Mouse (Mus musculus): ENCODE results near the gene Stt3b. TPM values are rescaled to one million over a fixed set of nuclear protein-coding genes. Genes with fewer than 3 reads are reported as not detected.
A peak's percentile ranks its signal among the peaks of the same experiment; 100 is the strongest.

Stt3b gene
- polyA plus RNA-seq, 1 experiment from 2014 or later: 126 TPM

DNA sequence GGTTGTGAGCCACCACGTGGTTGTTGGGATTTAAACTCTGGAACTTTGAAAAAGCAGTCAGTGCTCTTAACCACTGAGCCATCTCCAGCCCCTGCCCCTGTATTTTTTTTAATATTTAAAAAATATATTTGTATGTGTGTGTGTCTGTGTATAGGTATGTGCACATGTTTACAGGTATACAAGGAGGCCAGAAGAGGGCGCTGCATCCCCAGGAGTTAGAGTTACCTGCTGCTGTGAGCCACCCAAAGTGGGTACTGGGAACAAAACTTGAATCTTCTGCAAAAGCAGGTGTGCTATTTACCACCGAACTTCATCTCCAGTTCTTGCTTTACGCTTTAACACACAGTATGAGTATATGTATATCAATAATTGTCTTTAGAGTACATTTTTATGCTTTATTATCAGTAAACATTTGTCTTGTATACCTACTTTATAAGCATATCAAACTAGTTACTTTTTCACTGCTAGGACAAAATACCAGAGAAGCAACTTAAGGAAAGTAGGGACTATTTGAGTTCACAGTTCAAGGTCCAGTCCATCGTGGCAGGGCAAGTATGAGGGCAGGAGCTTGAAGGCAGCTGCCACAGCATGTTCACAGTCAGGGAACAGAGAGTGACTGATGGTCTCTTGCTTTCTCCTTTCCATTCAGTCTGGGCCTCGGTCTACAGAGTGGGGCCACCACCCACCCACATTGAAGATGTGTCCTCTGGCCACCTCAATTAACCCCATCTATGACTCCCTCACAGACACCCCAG lies 8.6 kb upstream of the Stt3b start:
- H3K27ac ChIP-seq (ENCODE audit: low read depth): no peak overlapping the region
- TF ChIP-seq CTCF (IDR thresholded peaks at IDR 0.05; ENCODE audit: low read depth): peak; percentile 4; the same call in 1 of the 2 replicates
- H3K4me2 ChIP-seq: no peak overlapping the region
- ATAC-seq (ENCODE audit: insufficient read depth) (no peak), DNase-seq (no peak)
- H3K9ac ChIP-seq: no peak overlapping the region
- H3K4me3 ChIP-seq (ENCODE audit: low read depth, low read length): no peak overlapping the region
- whole genome bisulfite sequencing: 74% methylated on average over 6 of the region's 6 CpGs
- H3K36me3 ChIP-seq (ENCODE audit: insufficient read depth): no peaks in the 10 kb centered on the region
- H3K4me1 ChIP-seq (ENCODE audit: insufficient read depth): no peaks in the 10 kb centered on the region; the same call in 1 of the 2 replicates
- no peaks in the 10 kb centered on the region for H3K9me3 ChIP-seq (ENCODE audit: low read depth, low read length)
- H3K27me3 ChIP-seq (ENCODE audit: insufficient read depth, low read length): no peaks in the 10 kb centered on the region

DNA sequence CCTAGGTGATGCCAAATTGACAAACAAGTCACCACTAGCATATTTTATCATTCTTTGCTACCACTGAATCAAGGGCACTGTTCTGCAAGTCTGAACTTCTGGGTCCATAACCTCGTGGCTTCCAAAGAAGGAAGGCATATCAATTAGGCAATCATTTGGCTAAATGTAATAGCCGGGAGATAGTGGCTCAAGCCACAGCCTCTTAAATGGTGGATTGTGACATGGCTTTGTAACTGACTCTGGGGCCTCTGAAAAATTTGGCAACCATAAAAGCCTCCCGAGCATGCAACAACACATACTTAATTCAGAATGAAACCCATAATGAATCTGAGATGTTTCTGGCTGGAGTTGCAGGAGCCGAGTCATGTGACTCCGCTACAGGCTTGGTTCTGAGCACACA lies 6.8 kb upstream of the Stt3b start:
- TF ChIP-seq CTCF (IDR thresholded peaks at IDR 0.05; ENCODE audit: low read depth): no peak
- WGBS: 89% methylated on average over 5 of the region's 5 CpGs
- Histone ChIP-seq H3K4me1 (ENCODE audit: insufficient read depth) (no peaks in the 10 kb centered on the region; the same call in 1 of the 2 replicates), H3K27me3 (ENCODE audit: insufficient read depth, low read length) (no peaks in the 10 kb centered on the region), H3K9ac (no peak overlapping the region), H3K27ac (ENCODE audit: low read depth) (no peak overlapping the region), H3K4me2 (no peak overlapping the region), H3K9me3 (ENCODE audit: low read depth, low read length) (no peaks in the 10 kb centered on the region), H3K36me3 (ENCODE audit: insufficient read depth) (no peaks in the 10 kb centered on the region), H3K4me3 (ENCODE audit: low read depth, low read length) (no peak overlapping the region)
- no peak for ATAC-seq (ENCODE audit: insufficient read depth)
- DNase-seq: no peak

DNA sequence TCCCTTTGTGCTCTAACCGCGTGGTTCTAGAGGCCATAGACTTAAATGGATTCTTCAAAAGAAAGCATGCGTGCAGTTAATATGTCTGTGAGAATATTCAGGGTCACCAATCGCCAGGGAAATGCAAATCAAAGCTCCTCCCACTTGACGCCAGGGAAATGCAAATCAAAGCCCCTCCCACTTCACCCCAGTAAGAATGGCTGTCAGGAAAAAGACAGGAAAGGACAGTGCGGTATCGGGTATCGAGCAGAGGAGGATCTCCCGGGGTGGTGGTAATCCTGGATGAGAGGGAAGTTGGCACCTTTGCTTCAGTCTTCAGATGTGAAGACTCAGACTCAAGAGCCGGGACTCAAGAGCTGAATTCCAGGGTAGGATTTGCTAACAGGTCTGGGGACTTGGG lies 4.3 kb upstream of the Stt3b start:
- no peaks in the 10 kb centered on the region for H3K9me3 ChIP-seq (ENCODE audit: low read depth, low read length)
- TF ChIP-seq CTCF (IDR thresholded peaks at IDR 0.05; ENCODE audit: low read depth): no peak
- 0 out of 2 replicates have a peak overlapping the region, but pooled peaks have one; percentile 27 for H3K27ac ChIP-seq (ENCODE audit: low read depth)
- peak; percentile 82 for DNase-seq
- H3K9ac ChIP-seq: no peak overlapping the region
- peak overlapping the region; percentile 7; the same call in 1 of the 2 replicates for H3K4me3 ChIP-seq (ENCODE audit: low read depth, low read length)
- no peaks in the 10 kb centered on the region for H3K36me3 ChIP-seq (ENCODE audit: insufficient read depth)
- H3K27me3 ChIP-seq (ENCODE audit: insufficient read depth, low read length): no peaks in the 10 kb centered on the region
- peak overlapping the region; percentile 38 for H3K4me2 ChIP-seq
- H3K4me1 ChIP-seq (ENCODE audit: insufficient read depth): no peaks in the 10 kb centered on the region; the same call in 1 of the 2 replicates
- no peak for ATAC-seq (ENCODE audit: insufficient read depth)
- WGBS: 9% methylated on average over 10 of the region's 10 CpGs

DNA sequence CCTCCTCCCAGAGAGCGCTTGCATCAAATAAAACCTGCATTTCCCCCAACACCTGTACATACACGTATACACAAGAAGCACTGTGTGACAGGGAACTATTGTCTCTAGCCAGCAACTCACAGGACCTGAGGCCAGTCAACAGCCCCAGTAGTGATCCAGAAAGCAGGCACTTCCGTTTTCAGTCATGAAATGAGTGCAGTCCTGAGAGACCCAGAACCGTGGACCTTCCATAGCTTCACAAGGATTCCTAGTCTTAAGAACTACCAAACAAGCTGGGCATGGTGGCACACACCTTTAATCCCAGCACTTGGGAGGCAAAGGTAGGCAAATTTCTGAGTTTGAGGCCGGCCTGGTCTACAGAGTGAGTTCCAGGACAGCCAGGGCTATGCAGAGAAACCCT lies 3.6 kb upstream of the Stt3b start:
- Histone ChIP-seq H3K36me3 (ENCODE audit: insufficient read depth) (no peaks in the 10 kb centered on the region), H3K4me2 (no peak overlapping the region), H3K9me3 (ENCODE audit: low read depth, low read length) (no peaks in the 10 kb centered on the region), H3K9ac (no peak overlapping the region), H3K27me3 (ENCODE audit: insufficient read depth, low read length) (no peaks in the 10 kb centered on the region), H3K27ac (ENCODE audit: low read depth) (no peak overlapping the region), H3K4me1 (ENCODE audit: insufficient read depth) (no peaks in the 10 kb centered on the region; the same call in 1 of the 2 replicates), H3K4me3 (ENCODE audit: low read depth, low read length) (no peak overlapping the region)
- DNase-seq (no peak), ATAC-seq (ENCODE audit: insufficient read depth) (no peak)
- WGBS: 86% methylated on average over 5 of the region's 5 CpGs
- TF ChIP-seq CTCF (IDR thresholded peaks at IDR 0.05; ENCODE audit: low read depth): no peak

DNA sequence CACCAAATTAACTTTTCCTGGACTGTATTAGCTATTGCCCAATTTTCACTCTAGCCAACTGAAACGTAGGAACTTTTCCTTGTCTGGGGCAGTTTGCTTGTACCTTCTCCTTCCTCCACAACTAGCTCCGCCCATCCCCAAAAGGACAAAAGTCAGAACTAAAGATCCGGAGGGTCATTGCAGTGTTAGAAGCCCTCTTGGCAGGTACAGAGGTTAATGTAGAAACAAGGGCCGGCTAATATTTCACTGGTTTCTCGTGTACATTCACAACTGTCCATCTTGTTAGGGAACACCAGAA lies 951 bp upstream of the Stt3b start:
- H3K36me3 ChIP-seq (ENCODE audit: insufficient read depth): no peaks in the 10 kb centered on the region
- H3K4me3 ChIP-seq (ENCODE audit: low read depth, low read length): peak overlapping the region; percentile 98
- H3K27ac ChIP-seq (ENCODE audit: low read depth): peak overlapping the region; percentile 98
- H3K27me3 ChIP-seq (ENCODE audit: insufficient read depth, low read length): no peaks in the 10 kb centered on the region
- TF ChIP-seq CTCF (IDR thresholded peaks at IDR 0.05; ENCODE audit: low read depth): no peak
- DNase-seq (peak; percentile 64), ATAC-seq (ENCODE audit: insufficient read depth) (no peak)
- 7% methylated on average over 5 of the region's 5 CpGs for WGBS
- H3K4me1 ChIP-seq (ENCODE audit: insufficient read depth): peaks cover 9% of the 10 kb centered on the region
- no peaks in the 10 kb centered on the region for H3K9me3 ChIP-seq (ENCODE audit: low read depth, low read length)
- H3K9ac ChIP-seq: peak overlapping the region; percentile 70
- H3K4me2 ChIP-seq: peak overlapping the region; percentile 69

DNA sequence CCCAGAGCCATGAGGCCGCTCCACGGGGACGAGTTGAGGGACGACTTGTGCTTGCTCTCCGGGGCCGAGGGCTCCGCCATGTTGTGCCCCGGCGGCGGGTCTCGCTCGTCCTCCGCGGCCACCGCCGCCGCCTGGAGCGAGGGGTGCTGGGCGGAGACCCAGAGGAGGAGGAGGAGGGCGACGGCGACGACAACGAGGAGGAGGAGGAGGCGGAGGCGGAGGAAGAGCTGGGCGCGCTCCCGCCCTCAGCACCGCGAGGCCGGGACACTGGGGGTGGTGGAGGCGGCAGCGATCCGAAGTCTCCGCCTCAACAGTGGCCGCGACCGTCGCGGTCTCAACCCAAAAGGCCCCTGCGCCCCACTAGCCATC lies 260 bp downstream of the Stt3b start:
- DNase-seq (peak; percentile 90), ATAC-seq (ENCODE audit: insufficient read depth) (peak; percentile 77)
- 1% methylated on average over 27 of the region's 42 CpGs for WGBS

DNA sequence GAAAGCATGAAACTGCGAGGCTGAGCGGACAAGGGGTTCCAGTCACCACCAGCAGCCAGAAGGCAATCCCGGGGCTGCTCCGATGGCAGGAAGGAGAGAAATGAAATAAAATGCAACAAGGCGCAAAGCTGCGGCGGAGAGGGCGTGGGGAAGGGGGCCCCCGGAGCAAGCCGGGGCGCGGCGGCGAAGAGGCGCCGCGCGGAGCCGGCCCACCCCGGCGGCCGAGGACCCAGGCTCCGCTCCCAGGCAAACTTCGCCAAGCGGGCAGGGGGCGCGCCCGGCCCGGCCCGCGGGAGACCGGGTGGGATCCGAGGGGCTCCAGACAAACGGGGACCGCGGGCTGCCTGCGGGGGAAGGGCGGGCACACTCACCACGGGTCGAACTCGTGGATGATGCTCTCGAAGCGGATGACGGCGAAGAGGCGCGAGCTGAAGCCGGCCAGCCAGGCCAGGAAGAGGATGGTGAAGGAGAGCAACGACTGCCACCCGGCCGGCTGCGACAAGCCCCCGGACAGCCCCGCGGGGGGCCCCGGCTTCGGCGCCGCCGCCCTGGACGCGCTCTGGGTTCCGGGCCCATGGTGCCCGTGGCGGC lies 745 bp downstream of the Stt3b start:
- Histone ChIP-seq H3K27me3 (ENCODE audit: insufficient read depth, low read length) (no peaks in the 10 kb centered on the region), H3K4me2 (peak overlapping the region; percentile 77), H3K4me3 (ENCODE audit: low read depth, low read length) (peak overlapping the region; percentile 98), H3K27ac (ENCODE audit: low read depth) (peak overlapping the region; percentile 98), H3K9ac (peak overlapping the region; percentile 98), H3K36me3 (ENCODE audit: insufficient read depth) (no peaks in the 10 kb centered on the region), H3K9me3 (ENCODE audit: low read depth, low read length) (no peaks in the 10 kb centered on the region), H3K4me1 (ENCODE audit: insufficient read depth) (peaks cover 16% of the 10 kb centered on the region)
- under 1% methylated on average over 63 of the region's 65 CpGs for WGBS
- ATAC-seq (ENCODE audit: insufficient read depth) (0 out of 2 replicates have a peak, but pooled peaks have one; percentile 1), DNase-seq (peak; percentile 68)
- no peak for TF ChIP-seq CTCF (IDR thresholded peaks at IDR 0.05; ENCODE audit: low read depth)

More for the DNA sequence above, 260 bp downstream of the Stt3b start:
- Histone ChIP-seq H3K27me3 (ENCODE audit: insufficient read depth, low read length) (no peaks in the 10 kb centered on the region), H3K27ac (ENCODE audit: low read depth) (peak overlapping the region; percentile 98), H3K36me3 (ENCODE audit: insufficient read depth) (no peaks in the 10 kb centered on the region), H3K4me2 (peak overlapping the region; percentile 77), H3K4me3 (ENCODE audit: low read depth, low read length) (peak overlapping the region; percentile 98), H3K4me1 (ENCODE audit: insufficient read depth) (peaks cover 12% of the 10 kb centered on the region), H3K9me3 (ENCODE audit: low read depth, low read length) (no peaks in the 10 kb centered on the region), H3K9ac (peak overlapping the region; percentile 98)
- TF ChIP-seq CTCF (IDR thresholded peaks at IDR 0.05; ENCODE audit: low read depth): no peak

Measured in lung, embryonic 14.5 days (tissue).